Mouse (Mus musculus) midbrain, embryonic 15.5 days (tissue): ENCODE data around the gene Olfr1218. TPM values are rescaled to one million over a fixed set of nuclear protein-coding genes. Genes with fewer than 3 reads are reported as not detected.
"Not testable (repeated sequence)": the region's sequence is repeated elsewhere in the genome, so short reads cannot be mapped to it uniquely, and the experiment has no call there.

Experiments used
- ATAC-seq: fragments of 200-750 bp; cut with Nextera tagmentation; replicated peaks from 2 replicates; pipeline ENCODE4 v1.8.0; 2017; ENCODE audit warnings: moderate TSS enrichment
- H3K27ac ChIP-seq: fragments of 300-500 bp; sonication (generic); 2 replicates; pipeline ENCODE4 v1.5.1; 2015; ENCODE audit warnings: mild to moderate bottlenecking, inconsistent platforms
- H3K27me3 ChIP-seq: fragments of 300-500 bp; sonication (generic); replicated peaks from 2 replicates; pipeline ENCODE4 v1.6.1; 2015; ENCODE audit warnings: inconsistent platforms
- H3K36me3 ChIP-seq: fragments of 300-500 bp; sonication (generic); replicated peaks from 2 replicates; pipeline ENCODE4 v1.6.1; 2015; ENCODE audit warnings: inconsistent platforms
- H3K4me1 ChIP-seq: fragments of 300-500 bp; sonication (generic); 2 replicates; pipeline ENCODE4 v1.6.1; 2015; ENCODE audit warnings: inconsistent platforms
- H3K4me2 ChIP-seq: fragments of 300-500 bp; sonication (generic); 2 replicates; pipeline ENCODE4 v1.6.1; 2015; ENCODE audit warnings: inconsistent platforms, mild to moderate bottlenecking, moderate library complexity
- H3K4me3 ChIP-seq: fragments of 300-500 bp; sonication (generic); 2 replicates; pipeline ENCODE4 v1.5.1; 2015; ENCODE audit warnings: mild to moderate bottlenecking, inconsistent platforms
- H3K9ac ChIP-seq: fragments of 300-500 bp; sonication (generic); 2 replicates; pipeline ENCODE4 v1.6.1; 2015; ENCODE audit warnings: mild to moderate bottlenecking, inconsistent platforms
- H3K9me3 ChIP-seq: fragments of 300-500 bp; sonication (generic); 2 replicates; pipeline ENCODE4 v1.6.1; 2016; ENCODE audit warnings: inconsistent platforms
- WGBS: fragments of 180-500 bp; shearing (Covaris S2); methylation state at CpG from one replicate; pipeline ENCODE4 v1.1.7; 2015; ENCODE audit warnings: mixed read lengths; 5-methylcytosine and 5-hydroxymethylcytosine counted together
- polyA plus RNA-seq: library from polyadenylated mRNA; unstranded; fragments of >200 nt; fragmentation: Nextera tagmentation; extraction: Ambion mirVana; gene quantifications from 2 replicates; pipeline ENCODE4 v1.2.1, GENCODE M21; 2015

Gene Olfr1218
- polyA plus RNA-seq: not detected in 2 replicates

GRCm38 (mm10) chr2:89061087-89061486, at the start of gene Olfr1218:
Gene Olfr1218 (minus strand): TSS chr2:89061187.
- no peak within 1 kb of the TSS for H3K4me3 ChIP-seq
- no peaks in the 10 kb centered on the region for H3K36me3 ChIP-seq
- H3K9me3 ChIP-seq: no peaks in the 10 kb centered on the region
- ATAC-seq: no peak
- no peaks in the 10 kb centered on the region for H3K27me3 ChIP-seq
- H3K4me1 ChIP-seq: no peaks in the 10 kb centered on the region
- no peak within 1 kb of the TSS for H3K9ac ChIP-seq
- no peak within 1 kb of the TSS for H3K4me2 ChIP-seq
- H3K27ac ChIP-seq: no peak within 1 kb of the TSS

DNA sequence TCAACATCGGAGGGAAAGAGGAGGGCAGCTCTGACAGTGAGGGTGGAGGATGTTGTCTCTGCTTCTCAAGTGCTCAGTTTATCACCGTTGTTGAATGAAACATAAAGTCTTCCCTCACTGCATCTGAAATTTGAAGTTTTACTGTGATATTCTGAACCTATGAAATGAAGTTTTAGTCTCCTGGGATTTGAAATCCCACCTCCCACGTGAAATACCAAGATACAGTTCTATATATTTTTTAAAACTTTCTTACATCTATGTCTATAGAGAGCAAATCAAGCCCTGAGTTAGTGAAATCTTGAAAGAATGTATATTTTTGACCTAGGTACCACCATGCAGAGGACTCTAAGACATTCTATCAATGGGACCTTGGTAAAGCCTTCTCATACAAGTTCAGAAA, 45.7 kb upstream of the Olfr1218 start, which contains the start of gene Olfr1220:
Gene Olfr1220, minus strand, starts transcription at position 101 of the 400 bp plus-strand sequence.
- no peaks in the 10 kb centered on the region for H3K27me3 ChIP-seq
- no peaks in the 10 kb centered on the region for H3K36me3 ChIP-seq
- no peak for ATAC-seq
- no peak within 1 kb of the TSS for H3K27ac ChIP-seq
- H3K4me2 ChIP-seq: no peak within 1 kb of the TSS
- no peak within 1 kb of the TSS for H3K4me3 ChIP-seq
- 79% methylated on average over 3 of the region's 3 CpGs for WGBS
- no peak within 1 kb of the TSS for H3K9ac ChIP-seq
- no peaks in the 10 kb centered on the region for H3K4me1 ChIP-seq
- no peaks in the 10 kb centered on the region for H3K9me3 ChIP-seq

DNA sequence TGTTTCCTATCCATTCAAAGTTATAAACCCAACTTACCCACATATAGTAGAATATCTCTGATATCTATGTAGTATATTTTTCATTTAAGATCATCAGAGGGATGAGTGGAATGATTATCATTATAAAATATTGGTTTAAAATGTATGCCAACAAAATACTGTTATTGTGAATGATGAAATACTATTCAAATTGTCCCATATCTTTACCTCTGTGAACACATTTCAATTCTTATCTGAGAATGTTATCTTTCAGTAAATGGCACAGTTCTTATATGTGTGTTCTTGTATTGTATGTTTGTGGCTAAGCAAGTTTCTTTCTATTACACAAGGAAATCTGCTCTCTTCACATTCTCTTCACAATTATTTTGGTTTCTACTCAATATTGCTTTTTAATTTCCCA, 44.7 kb upstream of the Olfr1218 start:
- Histone ChIP-seq H3K27ac (no peak overlapping the region), H3K4me3 (no peak overlapping the region), H3K27me3 (no peaks in the 10 kb centered on the region), H3K4me1 (no peaks in the 10 kb centered on the region), H3K4me2 (no peak overlapping the region), H3K9me3 (no peaks in the 10 kb centered on the region), H3K36me3 (no peaks in the 10 kb centered on the region), H3K9ac (no peak overlapping the region)
- ATAC-seq: no peak

DNA sequence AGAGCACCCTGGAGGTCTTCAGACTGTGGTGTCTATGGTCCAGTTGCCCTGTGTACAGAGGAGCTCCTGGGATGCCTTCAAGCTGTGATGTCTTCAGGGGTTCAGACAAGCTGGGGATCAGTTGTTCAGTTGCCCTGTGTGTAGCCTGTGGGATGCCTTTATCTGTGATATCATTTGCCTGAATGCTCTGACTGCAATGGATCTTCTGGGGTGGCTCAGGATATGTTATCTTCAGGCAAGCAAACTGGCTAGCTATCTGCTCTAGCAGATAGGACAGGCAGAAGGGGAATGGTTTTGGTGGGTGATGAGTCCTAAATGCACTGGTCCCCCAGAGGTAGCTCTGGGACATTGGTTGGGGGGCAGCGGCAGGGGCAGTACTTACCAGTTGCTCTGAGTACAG, 32.9 kb upstream of the Olfr1218 start:
- no peak overlapping the region for H3K4me2 ChIP-seq
- no peaks in the 10 kb centered on the region for H3K9me3 ChIP-seq
- H3K9ac ChIP-seq: no peak overlapping the region
- H3K4me1 ChIP-seq: no peaks in the 10 kb centered on the region
- 100% methylated on average over 1 of the region's 1 CpGs for WGBS
- no peak for ATAC-seq
- no peak overlapping the region for H3K27ac ChIP-seq
- H3K4me3 ChIP-seq: no peak overlapping the region
- H3K27me3 ChIP-seq: no peaks in the 10 kb centered on the region
- no peaks in the 10 kb centered on the region for H3K36me3 ChIP-seq

GRCm38 (mm10) chr2:89083413-89083812, 22.4 kb upstream of the Olfr1218 start, which contains the start of gene Olfr1219:
Gene Olfr1219 (minus strand): TSS chr2:89083513.
- no peaks in the 10 kb centered on the region for H3K27me3 ChIP-seq
- no peak within 1 kb of the TSS for H3K4me3 ChIP-seq
- H3K27ac ChIP-seq: no peak within 1 kb of the TSS
- H3K4me2 ChIP-seq: no peak within 1 kb of the TSS
- H3K9me3 ChIP-seq: no peaks in the 10 kb centered on the region
- no peaks in the 10 kb centered on the region for H3K36me3 ChIP-seq
- no peak for ATAC-seq
- no peak within 1 kb of the TSS for H3K9ac ChIP-seq
- 64% methylated on average over 1 of the region's 1 CpGs for WGBS
- no peaks in the 10 kb centered on the region for H3K4me1 ChIP-seq

- H3K4me3 ChIP-seq: no peak overlapping the region
- no peak for ATAC-seq
- no peaks in the 10 kb centered on the region for H3K27me3 ChIP-seq
- no peak overlapping the region for H3K9ac ChIP-seq
- no peaks in the 10 kb centered on the region for H3K4me1 ChIP-seq
- H3K27ac ChIP-seq: no peak overlapping the region
- no peaks in the 10 kb centered on the region for H3K36me3 ChIP-seq
- no peak overlapping the region for H3K4me2 ChIP-seq
- H3K9me3 ChIP-seq: no peaks in the 10 kb centered on the region
Measured at GRCm38 (mm10) chr2:89081487-89081886, 20.5 kb upstream of the Olfr1218 start.

DNA sequence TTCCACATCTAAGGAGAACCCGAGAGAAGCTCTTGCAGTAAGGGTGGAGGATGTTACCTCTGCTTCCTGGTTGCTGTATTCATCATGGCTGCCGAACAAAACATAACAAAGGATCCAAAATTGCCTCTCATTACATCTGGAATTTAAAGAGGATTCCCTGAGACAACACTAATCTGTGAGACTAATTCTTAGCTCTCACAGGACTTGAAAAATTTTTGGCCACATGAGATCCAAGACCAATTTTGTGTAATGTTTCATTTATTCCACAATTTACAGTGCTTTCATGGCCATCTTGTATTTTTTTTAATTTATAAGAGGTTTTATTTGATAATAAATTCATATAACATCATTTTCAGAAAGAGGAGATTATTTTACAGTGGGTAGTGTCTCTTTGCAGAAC, 29.0 kb downstream of the Olfr1218 start, which contains the start of gene Olfr1217:
Gene Olfr1217, minus strand, starts transcription at position 101 of the 400 bp plus-strand sequence.
- no peaks in the 10 kb centered on the region for H3K27me3 ChIP-seq
- H3K9ac ChIP-seq: no peak within 1 kb of the TSS
- H3K4me3 ChIP-seq: no peak within 1 kb of the TSS
- no peaks in the 10 kb centered on the region for H3K9me3 ChIP-seq
- H3K27ac ChIP-seq: no peak within 1 kb of the TSS
- no peak for ATAC-seq
- no peaks in the 10 kb centered on the region for H3K36me3 ChIP-seq
- WGBS: 74% methylated on average over 2 of the region's 2 CpGs
- H3K4me1 ChIP-seq: no peaks in the 10 kb centered on the region
- no peak within 1 kb of the TSS for H3K4me2 ChIP-seq

DNA sequence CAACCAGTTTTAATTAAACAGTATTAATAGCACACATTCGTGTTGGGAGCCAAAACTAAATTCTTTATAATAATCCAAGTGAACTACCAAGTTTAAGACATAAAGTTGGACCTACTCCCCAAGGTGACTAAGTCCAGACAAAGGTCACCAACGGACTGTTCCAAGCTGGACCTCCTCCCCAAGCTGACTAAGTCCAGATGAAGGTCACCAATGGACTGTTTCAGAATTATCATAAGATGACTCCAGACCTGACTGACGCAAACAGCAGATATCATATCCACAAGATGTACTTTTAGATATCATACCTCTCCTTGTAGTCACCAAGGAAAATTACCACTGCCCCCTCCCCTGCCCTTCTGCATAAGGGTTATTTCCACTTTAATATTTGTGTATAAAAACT, 39.6 kb downstream of the Olfr1218 start:
- H3K27ac ChIP-seq, H3K4me3 ChIP-seq, H3K36me3 ChIP-seq, ATAC-seq, H3K27me3 ChIP-seq, H3K9ac ChIP-seq, H3K4me1 ChIP-seq, H3K4me2 ChIP-seq, H3K9me3 ChIP-seq: not testable (repeated sequence)
- WGBS: 72% methylated on average over 3 of the region's 3 CpGs

DNA sequence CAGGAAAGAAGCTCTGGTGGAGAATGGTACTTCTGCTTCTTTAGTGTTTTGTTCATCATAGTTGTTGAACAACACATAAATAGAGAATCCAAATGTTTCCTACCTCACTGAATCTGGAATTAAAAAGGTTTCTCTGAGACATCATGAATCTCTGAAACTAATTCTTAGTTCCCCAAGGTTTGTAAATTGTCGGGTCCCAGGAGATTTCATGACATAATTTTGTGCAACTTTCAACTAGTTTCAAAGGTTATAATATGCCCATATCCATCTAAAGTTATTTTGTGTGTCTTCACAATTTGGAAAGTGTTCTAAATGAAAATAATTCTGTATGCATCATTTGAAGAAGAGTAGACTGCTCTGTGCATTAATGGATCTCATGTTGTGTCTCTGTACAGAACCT, 42.7 kb downstream of the Olfr1218 start, which contains the start of gene Olfr1216:
Gene Olfr1216, minus strand, starts transcription at position 101 of the 400 bp plus-strand sequence.
- no peaks in the 10 kb centered on the region for H3K27me3 ChIP-seq
- H3K9me3 ChIP-seq: no peaks in the 10 kb centered on the region
- no peak for ATAC-seq
- H3K36me3 ChIP-seq: no peaks in the 10 kb centered on the region
- WGBS: 84% methylated on average over 1 of the region's 1 CpGs
- no peak within 1 kb of the TSS for H3K4me3 ChIP-seq
- H3K4me1 ChIP-seq: no peaks in the 10 kb centered on the region
- no peak within 1 kb of the TSS for H3K4me2 ChIP-seq
- H3K27ac ChIP-seq: no peak within 1 kb of the TSS
- no peak within 1 kb of the TSS for H3K9ac ChIP-seq

GRCm38 (mm10) chr2:89006873-89007272, 54.1 kb downstream of the Olfr1218 start, which contains the start of gene Olfr1215:
Gene Olfr1215 (minus strand): TSS chr2:89006973.
- ATAC-seq: no peak
- H3K9me3 ChIP-seq: no peaks in the 10 kb centered on the region
- no peak within 1 kb of the TSS for H3K9ac ChIP-seq
- H3K4me3 ChIP-seq: no peak within 1 kb of the TSS
- no peak within 1 kb of the TSS for H3K27ac ChIP-seq
- H3K36me3 ChIP-seq: no peaks in the 10 kb centered on the region
- WGBS: 68% methylated on average over 2 of the region's 2 CpGs
- no peaks in the 10 kb centered on the region for H3K4me1 ChIP-seq
- H3K4me2 ChIP-seq: no peak within 1 kb of the TSS
- no peaks in the 10 kb centered on the region for H3K27me3 ChIP-seq

Other genes with a start within 250 kb of the Olfr1218 start
- not detected in 2 replicates for gene Olfr1202, start 246.7 kb downstream of the Olfr1218 start, polyA plus RNA-seq
- gene Olfr1205, start 231.4 kb downstream of the Olfr1218 start, polyA plus RNA-seq: not detected in 2 replicates
- not detected in 2 replicates for gene Olfr1204, start 211.9 kb downstream of the Olfr1218 start, polyA plus RNA-seq
- gene Olfr1206, start 198.0 kb downstream of the Olfr1218 start, polyA plus RNA-seq: not detected in 2 replicates
- not detected in 2 replicates for gene Olfr1208, start 158.9 kb downstream of the Olfr1218 start, polyA plus RNA-seq
- not detected in 2 replicates for gene Olfr1209, start 146.0 kb downstream of the Olfr1218 start, polyA plus RNA-seq
- gene Olfr1211, start 123.1 kb downstream of the Olfr1218 start, polyA plus RNA-seq: not detected in 2 replicates
- gene Olfr1212, start 107.2 kb downstream of the Olfr1218 start, polyA plus RNA-seq: not detected in 2 replicates
- gene Gm13762, start 80.9 kb downstream of the Olfr1218 start, polyA plus RNA-seq: not detected in 2 replicates
- not detected in 2 replicates for gene Olfr1214, start 68.5 kb downstream of the Olfr1218 start, polyA plus RNA-seq
- gene Olfr1215, start 54.2 kb downstream of the Olfr1218 start, polyA plus RNA-seq: not detected in 2 replicates
- gene Olfr1216, start 42.8 kb downstream of the Olfr1218 start, polyA plus RNA-seq: not detected in 2 replicates
- gene Olfr1217, start 29.1 kb downstream of the Olfr1218 start, polyA plus RNA-seq: not detected in 2 replicates
- not detected in 2 replicates for gene Olfr1219, start 22.3 kb upstream of the Olfr1218 start, polyA plus RNA-seq
- gene Olfr1220, start 45.6 kb upstream of the Olfr1218 start, polyA plus RNA-seq: not detected in 2 replicates
- not detected in 2 replicates for gene Olfr1221, start 56.1 kb upstream of the Olfr1218 start, polyA plus RNA-seq
- not detected in 2 replicates for gene Olfr1222, start 71.9 kb upstream of the Olfr1218 start, polyA plus RNA-seq
- not detected in 2 replicates for gene Olfr1223, start 90.4 kb upstream of the Olfr1218 start, polyA plus RNA-seq
- not detected in 2 replicates for gene Olfr1224-ps1, start 102.9 kb upstream of the Olfr1218 start, polyA plus RNA-seq
- gene Olfr1225, start 113.5 kb upstream of the Olfr1218 start, polyA plus RNA-seq: not detected in 2 replicates
- gene Olfr1226, start 138.9 kb upstream of the Olfr1218 start, polyA plus RNA-seq: not detected in 2 replicates
- not detected in 2 replicates for gene Olfr1228, start 192.9 kb upstream of the Olfr1218 start, polyA plus RNA-seq
- gene Olfr1229, start 226.8 kb upstream of the Olfr1218 start, polyA plus RNA-seq: not detected in 2 replicates
- not detected in 2 replicates for gene Olfr1230, start 236.1 kb upstream of the Olfr1218 start, polyA plus RNA-seq
- not detected in 2 replicates for gene Olfr1231, start 245.9 kb upstream of the Olfr1218 start, polyA plus RNA-seq